Mouse (Mus musculus) urinary bladder, postnatal 14 days (tissue): Measurements from ENCODE around the gene Tmem44.

Source experiments
- DNase-seq: peaks from one replicate; pipeline ENCODE4 v3.0.0; 2021; ENCODE audit warnings: low spot score

Gene Tmem44

DNA sequence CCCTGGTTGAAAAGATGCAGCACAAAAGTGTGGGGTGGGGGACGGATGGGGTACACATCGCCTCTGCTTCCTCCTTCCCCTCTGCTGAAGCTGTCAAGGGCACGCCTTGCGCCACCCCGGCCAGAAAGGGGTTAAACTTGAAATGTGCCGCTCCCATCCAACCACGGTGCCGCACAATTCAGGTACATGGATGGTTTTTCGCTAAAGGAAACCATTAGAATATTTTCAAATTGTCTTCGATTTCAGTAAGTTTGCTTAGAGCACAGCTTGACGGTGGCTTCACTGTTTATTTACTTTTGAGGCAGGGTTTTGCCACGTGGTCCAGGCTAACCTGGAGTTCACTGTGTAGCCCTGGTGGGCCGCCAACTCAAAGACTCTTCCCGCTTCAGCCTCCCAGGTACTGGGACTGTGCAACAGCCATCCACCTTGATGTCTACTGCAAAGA is at the start of gene Tmem44:
Gene Tmem44 (minus strand): TSS at position 95 of the 445 bp plus-strand sequence.
- DNase-seq, result no peak

DNA sequence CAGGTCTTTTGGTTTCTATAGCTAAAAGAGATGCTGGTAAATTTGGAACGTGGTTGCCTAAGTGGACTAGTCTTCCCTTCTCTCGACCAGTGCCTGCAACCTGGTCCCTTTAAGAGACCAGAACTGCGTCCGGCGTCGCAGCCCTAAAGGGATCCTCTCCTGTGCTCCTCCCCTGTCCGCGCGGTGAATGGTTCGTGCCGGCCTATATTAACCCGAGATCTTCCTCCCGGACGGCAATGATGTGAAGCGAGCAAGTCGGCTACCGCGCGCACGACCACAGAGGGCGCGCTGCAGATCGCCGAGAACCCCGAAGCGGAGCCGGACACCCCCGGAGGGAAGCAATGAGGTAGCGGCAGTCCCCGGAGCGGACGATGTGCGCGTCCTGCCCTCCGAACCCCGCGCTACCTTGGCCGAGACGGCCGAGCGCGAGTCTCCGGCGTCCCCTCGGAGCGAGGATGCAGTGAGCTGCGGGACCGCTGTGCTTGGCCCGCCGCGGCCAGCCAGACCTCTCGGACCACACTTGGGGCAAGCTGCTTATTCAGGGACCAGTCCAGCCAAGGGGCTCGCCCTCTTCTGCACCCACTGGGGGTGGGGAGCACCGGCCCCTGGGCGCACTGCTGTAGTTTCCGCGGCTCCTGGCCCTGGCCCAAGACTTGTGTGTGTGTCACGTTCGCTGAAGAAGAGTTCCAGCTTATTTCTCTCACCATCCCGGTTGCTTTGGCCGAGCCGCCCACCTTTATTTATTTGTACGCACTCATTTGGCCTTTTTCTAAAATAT is 49.0 kb upstream of the Tmem44 start, which contains the start of gene Fam43a:
Gene Fam43a (plus strand): TSS at position 233 of the 778 bp plus-strand sequence.
- peak; percentile 92 for DNase-seq

DNA sequence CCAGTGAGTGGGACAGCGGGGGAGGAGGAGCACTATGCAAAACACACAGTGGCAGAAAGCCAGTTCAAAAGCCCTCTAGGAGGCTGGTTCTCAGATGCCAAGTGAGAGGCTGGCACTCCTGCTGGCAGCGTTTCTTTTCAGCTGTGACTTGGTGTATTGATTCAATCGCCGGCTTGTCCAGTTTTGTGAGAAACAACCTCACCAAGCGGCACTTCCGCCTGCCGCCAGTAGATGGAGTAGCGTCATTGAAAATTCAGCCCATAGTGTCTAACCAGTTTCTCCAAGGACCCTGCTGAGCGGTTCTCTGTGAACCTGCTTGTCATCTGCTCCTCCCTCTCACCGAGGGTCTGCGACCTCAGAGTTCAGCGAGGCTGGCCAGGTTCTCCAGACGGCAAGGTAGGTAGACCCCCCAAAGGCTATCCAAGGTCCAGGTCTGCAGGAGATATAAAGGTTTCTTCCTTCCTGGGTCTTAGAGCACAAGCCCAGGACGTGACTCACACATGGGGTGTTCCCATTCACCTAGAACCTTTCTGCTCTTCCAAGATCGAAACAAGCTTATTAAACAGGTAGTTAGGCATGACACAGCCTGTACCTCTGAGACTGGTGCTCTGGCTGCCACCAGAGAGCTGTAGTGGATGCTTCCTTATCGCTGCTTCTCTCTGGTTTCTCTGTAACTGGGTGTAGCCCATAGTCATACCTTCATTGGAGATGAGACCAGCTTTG is 46.5 kb upstream of the Tmem44 start:
- DNase-seq, result peak; percentile 93

DNA sequence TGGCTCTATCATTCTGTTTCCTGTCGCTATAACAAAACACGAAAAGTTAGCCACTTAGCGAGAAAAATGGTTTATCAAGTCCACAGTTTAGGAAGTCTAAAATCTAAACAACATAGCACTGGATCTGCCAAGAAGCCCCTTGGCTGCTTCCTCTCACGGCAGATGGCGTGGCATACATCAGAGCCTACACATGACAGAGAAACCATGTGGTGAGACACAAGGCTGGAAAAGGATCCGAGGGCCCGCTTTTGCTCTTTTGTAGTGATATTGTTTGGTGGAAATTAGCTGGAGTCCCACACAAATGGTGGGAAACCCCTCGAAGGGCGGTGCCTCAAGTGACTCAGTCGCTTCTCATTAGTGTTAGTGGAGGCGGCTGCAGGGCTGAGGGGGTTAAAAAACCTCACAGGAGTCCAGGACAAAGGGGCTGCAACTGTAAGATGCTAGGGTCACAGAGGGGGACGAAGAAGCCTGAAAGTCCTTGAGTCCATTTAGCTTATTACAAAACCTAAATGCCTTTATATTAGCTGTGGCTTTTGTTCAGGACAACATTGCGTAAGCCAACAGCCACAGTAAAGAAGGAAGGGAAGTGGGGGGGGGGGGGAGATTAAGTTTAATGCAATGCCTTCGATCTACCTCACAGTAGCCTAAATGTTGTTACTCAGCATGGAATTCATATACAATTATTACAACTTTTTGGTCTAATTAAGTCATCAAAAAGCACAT is 45.4 kb upstream of the Tmem44 start:
- DNase-seq, result no peak

DNA sequence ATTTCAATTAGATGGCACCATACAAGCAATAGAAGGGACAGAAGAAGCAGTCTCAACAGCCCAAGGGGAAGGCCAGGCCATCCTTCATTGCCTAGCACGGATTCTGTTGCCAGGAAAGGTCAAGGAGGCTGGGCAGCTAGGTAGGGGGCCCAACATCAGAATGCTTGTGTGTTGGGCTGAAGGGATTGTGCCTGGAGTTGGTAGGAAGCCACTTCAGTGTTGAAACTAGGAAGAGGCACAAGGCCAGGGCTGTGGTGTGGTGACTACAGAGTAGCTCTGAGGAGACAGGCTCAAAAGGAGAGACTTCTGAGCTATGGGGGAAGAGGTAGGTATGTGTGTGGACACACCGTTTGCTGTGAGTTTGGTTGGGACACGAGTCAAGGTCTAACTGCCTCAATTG is 44.7 kb upstream of the Tmem44 start:
- no peak for DNase-seq

DNA sequence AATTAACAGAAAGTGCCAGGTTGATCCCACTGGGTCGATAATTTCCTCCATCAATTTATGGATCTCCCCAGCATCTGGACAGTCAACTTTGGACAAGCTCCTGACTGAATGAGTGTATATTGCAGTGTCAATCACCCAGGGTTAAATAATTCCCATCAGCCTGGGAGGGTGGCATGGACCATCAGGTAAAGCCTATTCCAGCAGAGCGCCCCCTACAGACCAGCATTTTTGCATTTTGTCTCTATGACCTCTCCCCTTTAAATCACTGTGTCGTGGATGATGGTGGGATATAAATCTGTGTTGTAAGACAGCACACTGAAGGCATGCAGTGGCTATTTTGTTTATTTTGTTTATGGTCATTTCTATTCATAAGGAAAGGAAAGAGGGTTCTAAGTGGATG is 41.3 kb upstream of the Tmem44 start:
- DNase-seq, result no peak

DNA sequence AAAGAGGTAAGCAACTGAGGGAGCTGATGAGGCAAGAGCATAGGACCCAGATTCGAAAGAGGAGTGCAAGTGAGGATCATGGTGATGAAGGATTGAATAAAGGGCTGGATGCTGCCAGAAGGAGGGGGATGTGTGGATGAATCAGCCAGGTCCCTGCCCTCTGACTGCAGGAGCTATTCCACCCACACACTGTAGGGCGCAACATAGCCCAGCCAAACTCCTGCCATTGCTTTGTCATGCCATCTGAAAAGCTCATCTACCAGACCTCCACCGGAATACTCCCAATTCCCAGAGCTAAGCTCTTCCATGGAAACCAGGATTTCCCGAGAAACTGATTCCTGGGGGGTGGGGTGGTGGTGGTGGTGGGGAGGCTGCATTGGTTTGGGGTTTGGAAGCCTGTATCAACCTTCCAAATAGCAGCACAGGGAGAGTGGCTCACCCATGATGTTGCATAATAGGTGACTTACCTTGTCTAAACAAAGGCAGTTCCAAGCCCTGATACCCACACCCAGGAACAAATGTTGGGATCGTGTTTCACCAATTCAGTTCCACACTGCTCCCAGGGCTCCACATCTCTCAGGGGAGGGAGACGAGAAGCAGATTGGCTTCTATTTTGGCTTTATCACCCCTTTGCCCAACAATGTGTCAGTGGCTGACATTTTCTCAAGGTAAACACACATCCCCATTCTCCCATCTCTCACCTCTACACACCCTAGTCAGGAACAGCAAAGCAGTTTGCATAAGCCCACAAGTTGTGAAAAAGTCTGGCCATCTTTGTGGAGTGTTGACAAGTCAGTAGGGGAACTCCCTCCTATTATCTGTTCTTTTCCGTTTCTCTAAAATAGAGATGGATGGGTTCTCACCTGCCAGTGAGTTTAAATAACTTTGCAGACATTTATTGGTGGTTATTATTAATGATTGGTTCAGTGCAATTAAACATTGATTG is 39.9 kb upstream of the Tmem44 start:
- no peak for DNase-seq

GRCm38 (mm10) chr16:30587494-30588327 is 37.1 kb upstream of the Tmem44 start, which contains the start of gene Lsg1:
TSS of gene Lsg1 (minus strand) at chr16:30587592.
- peak; percentile 87 for DNase-seq

DNA sequence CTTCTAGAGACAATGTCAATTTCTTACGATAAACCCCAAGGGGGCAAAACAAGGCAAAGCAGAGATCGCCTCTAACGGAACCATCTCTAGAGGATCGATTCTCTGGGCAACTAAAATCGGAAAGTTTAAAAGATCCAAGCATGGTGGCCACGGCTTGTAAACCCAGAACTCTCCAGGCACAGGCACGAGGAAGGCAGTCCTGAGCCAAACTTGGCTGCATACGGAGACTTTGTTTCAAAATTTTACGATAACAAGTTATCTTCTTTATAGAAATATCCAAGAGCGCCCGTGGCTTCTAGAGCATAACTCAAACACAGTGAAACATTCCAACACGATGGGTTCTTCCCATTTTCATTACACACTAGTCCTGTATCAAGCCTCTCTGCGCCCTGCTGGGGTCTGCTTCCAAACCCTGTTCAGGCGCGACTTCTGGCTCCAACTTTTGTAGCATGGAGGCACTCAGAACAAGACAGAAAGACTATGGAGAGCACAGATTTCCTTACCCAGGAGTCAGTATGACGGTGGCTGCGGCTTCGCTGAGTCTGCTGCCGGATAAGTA is 36.4 kb upstream of the Tmem44 start:
- DNase-seq, result no peak

DNA sequence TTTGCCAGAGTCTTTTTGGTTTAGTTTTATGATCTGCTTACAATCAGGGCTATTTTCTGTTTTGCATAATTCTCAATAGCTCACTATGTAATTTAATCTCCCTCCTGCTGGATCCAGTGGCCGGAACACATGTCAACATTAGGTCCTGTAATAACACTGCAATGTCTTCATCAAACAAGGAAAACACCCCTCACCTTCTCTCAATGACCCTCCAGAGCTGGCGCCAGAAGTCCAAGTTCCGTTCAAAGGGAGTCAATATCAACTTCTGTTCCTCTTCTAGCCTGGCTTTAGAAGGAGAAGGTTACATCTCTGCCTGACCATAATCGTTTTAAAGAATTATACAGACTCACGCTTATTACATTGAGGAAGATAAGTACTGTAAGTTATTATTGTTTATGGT is 30.1 kb upstream of the Tmem44 start:
- no peak for DNase-seq

GRCm38 (mm10) chr16:30576392-30576791 is 25.8 kb upstream of the Tmem44 start:
- DNase-seq, result no peak

- DNase-seq, result no peak
Measured at GRCm38 (mm10) chr16:30575815-30576214, 25.2 kb upstream of the Tmem44 start.

DNA sequence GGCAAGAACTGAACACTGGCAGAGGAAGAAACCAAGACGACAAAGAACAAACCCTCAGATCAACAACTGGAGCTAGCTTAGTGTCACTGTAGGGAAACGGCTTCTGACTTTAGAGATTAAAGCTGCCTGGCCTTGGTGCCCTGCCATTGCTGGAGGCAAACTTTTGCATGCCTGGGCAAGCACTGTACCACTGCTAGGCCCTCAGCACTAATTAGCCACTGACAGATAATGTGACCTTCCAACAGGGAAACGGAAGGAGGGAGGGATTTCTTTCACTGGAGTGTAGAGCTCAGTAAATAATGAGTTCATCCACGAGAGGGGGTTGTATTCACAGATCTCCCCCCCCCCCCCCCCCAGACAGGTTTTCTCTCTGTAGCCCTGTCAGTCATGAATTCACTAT is 21.6 kb upstream of the Tmem44 start:
- no peak for DNase-seq

- no peak for DNase-seq
Measured at GRCm38 (mm10) chr16:30571378-30571777, 20.7 kb upstream of the Tmem44 start.

DNA sequence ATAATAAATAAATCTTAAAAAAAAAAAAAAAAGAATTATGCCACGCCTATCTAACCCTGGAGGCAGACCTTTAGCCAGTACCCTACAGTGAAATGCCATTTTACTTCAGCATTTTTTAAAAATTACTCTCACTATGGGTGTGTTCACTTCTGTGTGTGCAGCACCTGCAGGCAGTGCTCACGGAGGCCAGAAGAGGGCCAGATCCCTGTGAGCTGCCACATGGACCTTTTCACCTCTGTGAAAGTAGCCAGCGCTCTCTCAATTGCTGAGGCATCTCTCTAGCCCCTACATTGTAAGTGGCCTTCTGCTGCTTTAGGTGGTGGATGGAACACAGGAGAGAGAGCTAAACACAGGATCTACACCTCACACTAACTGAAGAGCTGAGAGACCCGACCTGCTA is 19.5 kb upstream of the Tmem44 start:
- DNase-seq, result no peak

GRCm38 (mm10) chr16:30565631-30566030 is 15.0 kb upstream of the Tmem44 start:
- DNase-seq, result no peak

DNA sequence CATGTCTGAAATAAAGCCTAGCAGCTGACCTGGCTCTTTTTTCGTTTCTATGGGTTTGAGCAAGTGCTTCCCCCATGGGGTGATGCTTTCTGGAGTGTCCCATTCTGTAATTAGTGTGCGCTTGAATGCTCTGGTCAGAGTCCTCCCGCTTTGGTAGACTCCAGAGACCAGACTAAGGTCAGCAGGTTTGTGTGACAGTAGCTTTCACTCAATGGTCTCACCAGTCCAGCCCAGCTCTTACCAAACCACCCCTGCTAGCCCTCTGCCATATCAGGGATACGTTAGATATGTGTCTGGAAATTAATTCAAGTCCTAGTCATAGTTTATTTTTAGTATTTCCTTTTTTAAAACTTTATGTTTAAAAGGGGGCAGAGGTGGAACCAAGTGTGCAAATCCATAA is 10.0 kb upstream of the Tmem44 start:
- no peak for DNase-seq

DNA sequence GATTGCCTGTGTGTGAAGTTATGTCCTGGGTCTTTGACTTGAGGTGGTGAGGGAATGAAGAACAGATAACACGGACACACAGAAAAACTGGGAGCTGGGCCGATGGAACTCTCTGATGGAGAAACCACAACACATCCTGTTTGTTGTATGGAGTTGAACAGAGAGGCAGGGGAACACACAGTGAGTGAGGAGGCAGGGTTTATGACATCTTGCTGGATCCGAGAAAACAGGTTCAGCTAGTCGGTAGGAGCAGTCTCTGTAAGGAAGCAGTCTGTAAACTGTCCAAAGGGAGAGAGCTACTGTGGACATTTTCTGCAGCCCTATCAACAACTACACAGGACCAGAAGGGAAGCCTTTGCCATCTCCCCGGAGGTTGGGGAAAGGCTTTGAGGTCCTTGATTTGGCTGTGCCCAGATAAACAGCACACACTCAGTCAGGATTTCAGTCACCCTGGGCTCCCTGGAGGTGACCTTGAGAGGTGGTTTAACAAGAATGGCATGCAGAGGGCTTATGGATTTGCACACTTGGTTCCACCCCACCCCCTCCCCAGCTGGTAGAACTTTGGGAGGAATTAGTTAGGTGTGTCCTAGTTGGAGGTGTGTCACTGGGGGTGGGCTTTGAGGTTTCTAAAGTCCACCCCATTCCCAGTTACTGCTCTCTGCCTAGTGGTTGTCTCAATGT is 8.8 kb upstream of the Tmem44 start:
- no peak for DNase-seq

GRCm38 (mm10) chr16:30554109-30554508 is 3.5 kb upstream of the Tmem44 start:
- DNase-seq, result no peak
